Mouse (Mus musculus) liver, adult (tissue): ENCODE measurements around the gene Irs1.

Experiments used
- GATA4 ChIP-seq: IDR thresholded peaks from 2 replicates; pipeline ENCODE4 v1.6.1; 2014; ENCODE audit warnings: mild to moderate bottlenecking, low read length; ENCODE audit not compliant: insufficient replicate concordance

Gene Irs1

DNA sequence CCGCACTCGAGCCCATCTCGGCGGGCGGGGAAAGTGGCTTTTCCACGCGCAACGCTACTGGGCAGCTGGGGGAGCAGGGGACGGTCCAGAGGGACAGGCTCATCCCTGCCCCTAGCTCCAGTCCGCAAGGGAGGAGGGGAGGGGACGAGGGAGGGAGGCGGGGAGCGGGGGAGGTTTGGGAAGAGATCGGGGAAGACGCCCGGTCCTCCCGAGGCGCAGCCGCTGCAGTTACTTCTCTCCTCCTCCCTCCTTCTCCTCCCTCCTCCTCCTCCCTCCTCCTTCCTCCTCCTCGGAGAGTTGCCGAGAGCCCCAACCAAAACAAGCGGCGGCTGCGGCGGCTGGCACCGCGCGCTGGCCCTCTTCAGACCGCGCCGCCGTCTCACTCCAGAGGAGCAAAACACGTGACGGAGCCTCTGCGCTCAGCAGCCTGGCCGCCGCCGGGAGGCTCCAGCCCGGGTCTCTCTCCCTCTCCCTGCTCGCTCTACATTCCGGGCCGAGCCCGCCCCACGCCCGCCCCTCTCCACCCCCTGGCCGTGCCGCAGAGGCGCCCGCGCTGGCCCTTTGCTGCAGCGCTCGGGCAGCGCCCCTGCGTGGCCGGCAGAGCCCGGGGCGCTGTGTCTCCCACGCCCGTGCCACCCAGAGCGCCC lies at the start of gene Irs1:
Gene Irs1 (minus strand): TSS at position 266 of the 647 bp plus-strand sequence.
- no peak for TF ChIP-seq GATA4

DNA sequence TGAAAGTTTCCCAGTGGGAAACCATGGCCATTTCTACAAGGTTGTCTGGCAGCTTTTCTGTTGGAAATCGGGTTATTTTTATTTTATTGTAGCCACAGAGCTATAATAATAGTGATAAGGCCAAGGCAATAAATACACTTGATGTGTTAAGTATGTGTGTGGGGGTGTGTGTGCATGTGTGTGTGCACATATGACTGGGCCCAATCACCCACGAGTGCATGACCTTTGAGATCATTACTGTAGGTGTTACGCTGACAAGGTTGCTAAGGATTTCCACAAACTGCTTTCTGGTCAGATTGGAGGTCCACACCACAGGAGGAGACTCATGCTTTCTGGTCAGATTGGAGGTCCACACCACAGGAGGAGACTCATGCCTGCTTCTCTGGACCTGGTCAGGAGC lies 43.3 kb upstream of the Irs1 start:
- TF ChIP-seq GATA4, result no peak

DNA sequence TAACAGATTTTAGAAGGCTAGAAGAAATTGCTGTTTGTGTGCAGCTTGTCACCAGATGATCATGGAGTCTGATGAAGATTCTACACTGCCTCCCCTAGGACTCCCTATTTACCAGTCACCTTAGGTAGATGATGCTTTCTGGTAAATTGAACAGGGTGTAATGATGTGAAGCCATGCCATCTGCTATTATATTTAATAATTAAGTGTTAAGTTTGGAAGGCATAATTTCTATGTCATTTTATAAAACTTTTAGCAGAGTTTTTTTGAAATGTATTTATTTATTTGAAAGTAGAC lies 38.7 kb upstream of the Irs1 start:
- TF ChIP-seq GATA4, result no peak

DNA sequence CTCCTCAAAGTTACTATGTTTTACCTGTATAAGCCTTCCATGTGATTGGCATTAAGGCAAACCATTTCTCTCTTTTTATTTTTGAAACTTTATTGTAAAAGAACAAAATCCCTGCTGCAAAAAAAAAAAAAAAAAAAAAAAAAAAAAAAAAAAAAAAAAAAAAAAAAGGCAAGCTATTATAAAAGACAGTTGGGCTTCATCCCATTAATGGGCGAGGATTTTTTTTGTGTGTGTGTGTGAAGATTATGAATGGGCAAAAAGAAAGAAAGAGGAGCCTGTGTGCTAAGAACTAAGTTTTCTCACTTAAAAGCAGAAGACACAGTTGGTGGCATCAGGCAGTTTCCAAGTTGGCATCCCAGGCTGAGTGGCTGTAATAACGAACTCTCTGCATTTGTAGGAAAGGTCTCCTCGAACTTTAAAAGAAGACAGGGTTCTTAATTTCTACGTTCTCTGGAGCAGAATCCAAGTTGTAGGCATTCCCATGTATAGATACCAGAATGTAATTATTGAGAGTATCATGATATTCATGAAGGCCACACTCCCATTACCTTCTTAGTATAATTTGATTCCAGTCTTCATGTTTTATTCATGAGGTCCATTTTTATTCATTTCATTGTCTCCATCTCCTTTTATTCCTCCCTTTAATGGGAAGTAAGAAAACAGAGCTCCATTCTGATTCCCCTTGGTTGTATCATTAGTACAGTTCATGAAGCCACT lies 38.2 kb upstream of the Irs1 start:
- TF ChIP-seq GATA4, result no peak

DNA sequence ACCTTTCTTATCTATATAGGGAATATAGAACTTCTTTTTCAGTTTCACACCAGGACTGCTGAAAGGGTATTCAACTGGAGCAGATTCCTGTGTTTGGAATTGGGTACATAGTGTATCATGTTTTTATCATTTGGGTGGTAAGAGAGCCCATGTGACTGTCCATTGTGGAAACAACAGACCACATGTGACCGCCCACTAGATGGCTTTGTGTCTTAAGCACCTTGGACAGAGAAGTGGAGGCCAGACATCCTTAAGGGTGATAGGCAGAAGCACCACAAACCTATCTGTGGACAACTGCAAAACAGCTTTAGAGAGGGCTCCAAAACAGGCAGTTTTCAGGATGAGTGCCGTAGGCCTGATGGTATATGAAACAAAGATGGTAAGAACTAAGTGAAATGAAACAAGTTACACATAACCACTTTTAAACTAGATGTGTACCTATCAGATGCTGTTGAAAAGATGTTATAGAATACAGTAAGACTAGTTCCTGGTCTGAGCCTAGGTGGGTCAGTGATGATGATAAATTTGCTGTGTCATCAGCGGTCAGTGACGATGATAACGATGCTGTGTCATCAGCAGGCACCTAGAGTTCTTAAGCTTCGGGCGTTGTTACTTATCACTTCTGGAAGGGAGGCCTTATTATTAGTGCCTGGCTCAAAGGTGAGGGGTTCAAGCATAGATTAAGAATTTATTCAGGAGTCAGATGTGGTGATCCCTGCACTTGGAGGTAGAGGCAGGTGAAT lies 37.0 kb upstream of the Irs1 start:
- TF ChIP-seq GATA4, result no peak

DNA sequence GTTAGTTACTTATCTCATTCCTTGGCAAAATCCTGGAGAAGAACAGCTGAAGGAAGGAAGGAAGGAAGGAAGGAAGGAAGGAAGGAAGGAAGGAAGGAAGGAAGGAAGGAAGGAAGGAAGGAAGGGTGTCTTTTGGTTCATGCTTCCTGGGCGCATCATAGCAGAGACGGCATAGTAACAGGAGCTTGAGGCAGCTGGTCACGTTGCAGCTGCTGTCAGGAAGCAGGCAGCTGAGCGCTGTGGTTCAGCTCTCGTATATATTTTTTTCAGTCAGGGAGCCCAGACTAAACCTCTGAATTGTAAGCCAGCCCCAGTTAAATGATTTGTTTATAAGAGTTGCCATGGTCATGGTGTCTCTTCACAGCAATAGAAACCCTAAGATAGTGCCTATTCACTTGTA lies 34.9 kb upstream of the Irs1 start:
- TF ChIP-seq GATA4, result no peak

DNA sequence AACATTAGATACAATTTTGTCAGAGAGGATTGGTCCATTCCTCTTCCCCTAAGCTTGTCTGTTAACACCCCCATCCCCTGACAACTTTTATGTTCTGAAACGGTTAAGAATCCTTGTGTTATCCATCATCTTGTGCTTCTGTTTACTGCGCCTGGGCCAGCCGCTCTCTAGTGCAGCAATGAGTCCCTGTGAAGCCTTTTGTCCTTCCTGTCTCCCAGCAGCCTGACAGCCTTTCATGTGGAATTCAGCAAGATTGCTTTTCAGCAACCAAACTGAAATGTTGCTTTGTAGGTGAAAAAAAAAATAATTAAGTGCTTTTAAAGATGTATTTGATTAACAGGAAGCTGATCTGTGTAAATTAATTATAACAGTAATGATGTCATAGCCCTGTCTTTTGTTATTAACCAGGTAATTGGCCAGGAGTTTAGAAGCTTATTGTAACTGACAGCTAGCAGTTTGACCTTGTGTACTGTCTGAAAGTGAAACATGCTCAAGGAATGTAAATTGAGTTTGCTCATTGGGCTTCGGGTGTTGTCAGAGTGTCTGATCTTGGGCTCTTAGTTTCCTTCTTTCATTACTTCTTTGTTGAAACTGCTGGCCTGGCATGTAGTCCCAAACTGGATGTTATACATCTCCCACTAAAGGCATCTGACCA lies 33.0 kb upstream of the Irs1 start:
- TF ChIP-seq GATA4, result no peak

DNA sequence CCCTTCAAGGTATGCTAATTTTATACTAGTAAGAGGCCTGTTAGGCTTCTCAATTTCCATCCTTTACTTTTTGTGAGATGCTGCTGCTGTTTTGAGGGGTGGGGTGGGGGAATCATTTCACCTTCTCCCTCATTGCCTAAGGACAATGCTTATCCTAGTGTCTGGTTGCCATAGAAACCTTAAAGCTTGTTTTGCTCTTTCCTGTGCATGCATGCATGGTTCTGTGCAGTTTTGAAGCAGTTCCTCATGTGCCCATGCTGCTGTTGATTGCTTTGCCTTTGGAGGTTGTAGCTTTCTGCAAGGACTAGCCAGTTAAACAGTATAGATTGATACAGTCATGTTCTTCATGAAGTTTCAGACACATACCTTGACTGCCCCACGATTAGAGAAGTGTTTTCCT lies 30.2 kb upstream of the Irs1 start:
- no peak for TF ChIP-seq GATA4

DNA sequence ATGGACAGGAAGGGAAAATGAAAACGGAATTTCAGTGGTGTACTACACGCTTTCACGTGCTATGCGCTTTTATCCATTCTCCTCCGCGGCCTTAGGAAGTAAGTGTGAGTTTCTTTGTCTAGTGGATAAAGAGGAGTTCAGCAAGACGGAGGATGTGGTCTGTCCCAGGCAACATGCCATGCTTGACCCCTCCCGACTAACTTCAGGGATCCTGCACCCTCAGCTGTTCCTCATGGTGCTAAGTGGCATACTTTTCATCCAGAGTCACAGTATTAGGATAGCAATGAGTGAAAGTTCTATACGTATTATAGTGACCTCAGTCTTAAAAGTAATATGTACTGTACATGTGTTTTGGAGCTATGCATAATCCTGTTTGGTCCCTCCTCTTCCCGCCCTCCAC lies 29.6 kb upstream of the Irs1 start:
- no peak for TF ChIP-seq GATA4

DNA sequence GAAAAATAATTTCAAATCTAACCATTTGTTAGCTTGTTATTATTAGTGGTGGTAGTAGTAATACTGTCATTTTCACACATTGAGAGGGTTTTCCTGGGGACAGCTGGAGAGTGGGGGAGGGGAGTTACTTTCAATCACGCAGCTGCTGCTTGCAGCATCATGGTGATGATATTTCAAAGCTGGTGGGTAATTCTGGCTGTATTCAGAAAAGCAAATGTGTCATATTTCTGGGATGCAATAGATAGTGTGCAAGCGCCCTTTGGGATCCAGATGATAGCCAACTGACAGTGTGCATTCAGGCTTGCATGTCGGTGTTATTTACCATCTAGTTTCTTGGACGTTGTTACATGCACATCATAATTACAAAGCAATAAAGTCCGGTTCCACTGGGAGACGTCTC lies 29.2 kb upstream of the Irs1 start:
- TF ChIP-seq GATA4, result no peak

DNA sequence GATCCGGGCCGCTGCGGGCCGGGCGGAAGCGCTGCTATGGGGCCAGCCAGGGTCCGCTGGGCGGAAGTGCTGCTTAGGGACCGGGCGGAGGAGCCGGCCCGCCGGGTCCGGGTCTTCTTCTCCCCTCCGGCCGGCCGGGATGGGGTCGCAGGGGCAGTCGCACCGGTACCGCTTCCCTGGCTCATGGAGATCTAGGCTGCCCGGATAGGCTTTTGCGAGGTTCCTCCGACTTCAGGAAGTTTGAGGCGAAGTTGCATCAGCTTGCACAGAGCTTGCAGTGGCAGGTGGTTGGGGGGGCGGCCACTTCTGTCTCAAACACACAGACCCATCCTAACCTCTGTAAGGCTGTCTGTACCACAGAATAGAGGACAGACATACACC lies 25.5 kb upstream of the Irs1 start:
- TF ChIP-seq GATA4, result no peak

DNA sequence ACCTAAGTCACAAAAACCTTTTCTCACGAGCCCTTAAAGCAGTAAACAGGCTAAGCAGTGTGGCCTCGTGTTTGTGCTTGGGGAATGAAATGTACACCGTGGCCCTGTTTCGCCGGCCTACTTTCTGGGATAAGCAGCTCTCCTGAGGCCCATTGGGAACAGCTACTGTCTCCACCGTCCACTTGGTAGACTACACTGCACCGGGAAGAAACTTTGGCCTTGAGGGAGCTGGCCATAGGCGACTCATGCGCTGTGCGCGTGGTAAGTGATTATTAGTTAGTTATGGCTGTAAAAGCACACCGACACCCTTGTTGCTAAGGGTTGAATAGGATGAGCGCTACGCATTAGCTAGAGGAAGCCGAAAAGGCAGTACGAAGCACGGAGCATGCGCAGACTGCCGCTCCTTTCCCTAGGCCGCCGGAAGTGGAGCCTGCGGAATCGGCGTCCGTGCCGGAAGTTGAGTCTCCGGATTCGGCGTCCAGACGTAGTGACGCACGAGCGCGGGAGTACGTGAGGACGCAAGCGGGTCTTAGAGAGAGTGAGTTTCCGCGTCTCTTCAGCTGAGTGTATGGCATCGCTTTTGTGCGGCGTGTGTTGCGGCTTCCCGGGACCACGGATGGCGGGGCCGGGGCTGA lies 25.0 kb upstream of the Irs1 start, which contains the start of gene Rhbdd1:
Gene Rhbdd1 (plus strand): TSS at position 342 of the 635 bp plus-strand sequence.
- peak; percentile 5; the same call in 1 of the 2 replicates for TF ChIP-seq GATA4

DNA sequence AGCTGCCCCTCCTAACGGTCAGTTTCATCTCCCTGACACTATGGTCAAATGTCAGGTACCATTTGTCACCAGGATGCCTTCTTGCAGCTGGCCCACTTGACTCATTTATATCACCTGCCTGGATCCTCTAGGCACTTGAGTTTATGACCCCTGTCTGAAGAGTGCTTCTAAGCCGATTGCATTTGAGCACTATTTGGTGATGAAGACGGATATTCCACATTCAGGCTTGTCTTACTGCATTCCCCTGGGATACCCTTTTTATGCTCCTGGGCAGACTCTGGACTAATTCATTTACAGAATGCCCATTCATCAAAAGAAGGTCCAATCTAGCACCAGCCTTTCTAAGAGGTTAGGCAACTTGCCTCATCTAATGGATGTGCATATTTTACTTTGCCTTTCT lies 13.3 kb upstream of the Irs1 start:
- TF ChIP-seq GATA4, result no peak

DNA sequence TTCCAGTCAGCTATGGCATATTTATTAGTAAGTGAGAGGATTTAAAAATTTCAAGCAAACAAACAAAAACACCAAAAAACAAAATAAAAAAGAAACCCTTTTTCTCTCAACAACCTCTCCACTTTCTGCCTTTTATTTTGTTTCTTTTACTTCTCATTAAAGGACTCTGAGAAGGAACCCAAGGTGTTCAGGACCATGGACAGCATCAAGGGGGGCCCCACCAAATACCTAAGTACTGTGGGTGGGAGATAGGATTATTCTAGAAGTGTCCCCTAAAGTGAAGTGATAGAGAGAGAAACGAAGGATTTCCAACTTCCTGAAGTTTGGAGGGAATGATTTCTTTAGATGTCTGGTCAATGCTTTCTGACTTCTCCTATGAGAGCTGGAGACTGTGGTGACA lies 7.4 kb upstream of the Irs1 start:
- TF ChIP-seq GATA4, result no peak

DNA sequence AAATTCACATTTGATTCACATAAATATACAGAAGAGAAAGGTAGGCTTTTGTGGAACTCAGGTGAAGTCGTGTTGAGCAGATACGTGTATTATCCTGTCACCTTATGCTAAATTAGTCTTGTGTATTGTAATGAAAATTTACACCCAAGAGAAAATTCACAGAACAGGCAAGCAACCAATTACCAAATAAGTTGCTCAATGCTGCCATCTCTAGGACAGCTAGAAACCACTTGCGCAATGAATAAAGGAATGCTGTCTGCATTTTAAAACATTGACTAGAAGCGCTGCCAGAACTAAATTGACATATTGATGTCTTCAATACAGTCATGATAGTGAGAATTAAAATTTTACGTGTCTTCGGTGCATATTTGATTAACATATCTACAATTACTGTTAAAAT lies 2.9 kb upstream of the Irs1 start:
- no peak for TF ChIP-seq GATA4
